Mouse (Mus musculus) retina, embryonic 14.5 days (tissue): ENCODE results near the gene Smim15.

ENCODE experiments used
- DNase-seq: peaks from one replicate; pipeline ENCODE4 v3.0.0-alpha.2; 2015; ENCODE audit warnings: low spot score

Gene Smim15

DNA sequence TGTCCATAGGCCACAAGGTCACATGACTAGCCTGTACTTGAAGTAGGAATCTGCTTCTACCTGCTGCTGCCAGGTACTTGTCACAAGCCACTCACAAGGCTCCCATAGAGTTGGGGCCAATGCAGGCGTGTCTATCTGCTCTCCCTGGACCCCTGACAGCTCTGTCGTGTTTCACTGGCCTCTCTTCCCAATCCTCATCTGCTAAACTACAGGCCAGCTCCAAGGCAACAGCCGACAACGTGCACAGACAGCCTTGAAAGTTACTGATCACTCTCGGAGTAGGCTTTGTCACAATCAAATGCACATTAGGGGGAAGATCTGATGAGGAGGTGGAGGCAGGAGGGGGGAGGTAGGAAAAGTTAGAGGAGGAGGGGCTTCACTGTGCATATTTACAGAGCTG is 18.7 kb downstream of the Smim15 start:
- DNase-seq = no peak

DNA sequence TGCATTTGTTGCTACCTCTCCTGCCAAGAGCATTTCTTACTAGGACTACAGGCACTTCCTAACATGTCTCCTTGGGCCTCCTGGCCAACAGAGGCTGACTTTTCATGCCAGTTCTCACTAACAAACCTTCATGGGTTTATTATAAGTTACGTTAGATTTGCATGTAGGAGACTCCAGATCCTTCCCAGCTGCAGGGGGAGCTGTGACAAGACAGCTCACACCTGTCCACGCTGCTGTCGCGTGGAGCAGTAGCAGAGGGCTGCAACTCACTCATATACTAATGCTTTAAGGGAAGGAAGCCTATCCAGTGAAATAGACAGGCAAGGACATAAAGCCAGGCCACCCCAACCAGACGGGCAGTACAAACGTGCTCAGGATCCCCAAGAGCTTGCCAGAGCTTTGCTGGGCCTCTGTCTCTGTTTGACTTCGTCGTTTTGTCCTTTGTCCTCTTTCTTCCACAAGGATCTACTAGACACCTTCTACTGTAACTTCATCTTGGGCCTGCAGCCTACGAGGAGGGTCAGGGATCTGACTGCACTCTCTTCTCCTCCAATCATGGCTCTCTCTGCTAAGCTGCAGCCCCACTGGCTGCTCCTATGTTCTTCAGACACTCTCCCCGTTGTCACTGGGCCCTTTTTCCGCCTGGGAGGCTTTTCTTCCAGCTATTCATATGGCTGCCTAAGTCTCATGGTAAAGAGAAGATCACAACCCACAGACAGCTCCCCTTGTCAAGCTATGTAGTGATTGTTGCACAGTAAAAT is 19.3 kb downstream of the Smim15 start:
- no peak for DNase-seq

DNA sequence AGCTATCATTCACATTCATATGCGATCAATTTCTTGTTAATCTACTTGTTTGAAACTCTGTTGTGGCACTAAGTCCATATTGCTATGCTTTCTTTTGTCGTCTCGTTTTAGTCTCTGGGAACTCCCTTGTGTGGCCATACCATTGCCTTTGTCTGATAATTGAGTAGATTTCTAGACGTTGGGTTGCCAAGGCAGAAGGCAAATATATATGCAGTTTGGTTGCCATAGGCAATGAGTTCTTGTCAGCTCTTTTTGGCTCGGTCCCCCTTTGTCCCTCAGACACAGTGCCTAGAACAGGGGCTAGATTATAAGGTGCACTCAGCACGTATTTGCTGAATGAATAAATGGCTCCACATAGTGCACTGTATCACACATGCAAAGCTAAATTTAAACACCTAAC is 20.1 kb downstream of the Smim15 start:
- DNase-seq = no peak

DNA sequence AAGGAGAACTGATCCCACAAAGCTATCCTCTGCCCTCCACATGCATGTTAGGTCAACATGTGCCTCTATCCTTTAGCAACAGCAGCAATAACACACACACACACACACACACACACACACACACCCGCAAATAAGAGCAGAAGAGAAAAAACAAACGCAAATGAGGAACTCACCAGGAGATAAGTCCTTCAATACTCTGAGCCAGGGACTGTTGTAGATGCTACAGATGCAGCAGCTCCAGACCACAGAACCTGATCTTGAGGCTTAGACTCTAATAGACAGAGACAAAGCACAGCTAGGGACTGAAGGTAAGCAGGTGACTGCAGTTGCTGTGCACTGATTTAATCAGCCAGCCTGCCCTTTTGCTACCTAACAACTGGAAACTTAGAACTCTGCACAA is 21.8 kb downstream of the Smim15 start:
- no peak for DNase-seq

DNA sequence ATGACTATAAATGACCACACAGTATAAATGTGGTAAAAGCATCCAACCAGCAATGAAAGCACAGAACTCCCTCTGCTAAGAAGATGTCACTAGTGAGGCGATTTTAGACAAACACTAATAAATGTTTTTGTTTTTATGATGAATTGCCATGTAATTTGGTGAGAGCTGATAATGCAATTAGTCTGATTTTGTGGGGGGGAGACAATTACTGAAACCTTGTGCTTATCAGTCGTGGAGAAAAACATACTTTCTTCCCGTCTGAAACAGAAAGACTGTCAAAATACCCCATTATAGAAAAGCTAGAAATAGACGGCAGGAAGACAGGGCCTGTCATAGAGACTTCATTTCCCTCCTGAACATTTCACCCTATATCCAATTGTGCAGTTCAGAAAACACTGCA is 24.9 kb downstream of the Smim15 start:
- DNase-seq = no peak

DNA sequence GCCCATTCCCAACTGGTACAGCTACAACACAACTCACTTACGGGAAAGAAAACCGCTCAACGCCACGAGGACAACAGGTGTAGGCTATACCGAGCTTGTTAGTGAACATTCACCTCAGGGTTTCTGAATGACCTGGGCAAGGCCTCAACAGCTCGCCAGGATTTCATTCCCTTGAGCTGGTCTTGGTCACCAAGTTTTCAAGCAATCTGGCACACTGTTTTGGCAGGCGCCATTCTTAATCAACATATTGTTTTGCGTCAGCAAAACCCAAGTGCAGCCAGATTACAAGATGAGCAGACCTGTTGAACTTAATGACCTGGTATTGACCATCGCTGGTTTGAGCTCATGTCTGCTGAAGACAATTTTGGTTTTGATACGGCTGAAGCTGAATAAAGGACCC is 25.9 kb downstream of the Smim15 start:
- DNase-seq = no peak

DNA sequence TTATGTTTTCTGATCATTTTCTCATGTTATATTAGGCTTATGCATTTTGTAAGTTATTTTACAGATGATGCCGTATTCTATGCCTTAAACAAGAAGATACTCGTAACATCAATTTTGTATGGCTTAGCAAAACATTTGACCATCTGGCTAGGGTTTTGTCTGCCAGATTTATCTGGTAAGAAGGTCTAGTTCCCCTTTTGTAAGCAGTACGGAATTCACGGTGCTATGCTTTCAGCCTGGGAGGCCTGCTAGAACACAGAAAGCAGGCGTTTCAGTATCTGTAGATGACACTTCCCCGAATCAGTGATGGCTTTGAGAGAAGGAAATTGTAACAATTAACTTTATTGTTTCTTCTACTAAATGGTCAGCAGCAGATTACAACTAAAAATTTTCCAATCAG is 33.2 kb downstream of the Smim15 start:
- no peak for DNase-seq

DNA sequence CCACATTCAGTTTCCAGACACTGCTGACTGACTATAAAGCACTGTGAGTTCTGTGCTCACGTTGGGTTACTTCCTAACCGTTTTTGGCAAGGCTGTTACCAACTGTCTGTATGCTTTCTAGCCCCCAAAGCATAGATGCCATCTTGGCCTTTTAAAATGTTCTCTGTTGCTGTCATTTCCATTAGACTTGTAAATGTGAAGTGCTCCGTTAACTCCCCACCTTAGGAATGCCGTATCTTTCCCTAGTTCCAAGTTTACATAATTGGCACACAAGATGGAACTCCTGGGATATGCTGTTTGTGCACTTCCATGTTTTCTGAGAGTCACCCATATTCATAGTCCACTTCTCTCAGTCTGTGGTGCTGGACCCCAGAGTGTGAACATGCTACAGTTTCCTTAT is 33.7 kb downstream of the Smim15 start:
- peak; percentile 50 for DNase-seq

DNA sequence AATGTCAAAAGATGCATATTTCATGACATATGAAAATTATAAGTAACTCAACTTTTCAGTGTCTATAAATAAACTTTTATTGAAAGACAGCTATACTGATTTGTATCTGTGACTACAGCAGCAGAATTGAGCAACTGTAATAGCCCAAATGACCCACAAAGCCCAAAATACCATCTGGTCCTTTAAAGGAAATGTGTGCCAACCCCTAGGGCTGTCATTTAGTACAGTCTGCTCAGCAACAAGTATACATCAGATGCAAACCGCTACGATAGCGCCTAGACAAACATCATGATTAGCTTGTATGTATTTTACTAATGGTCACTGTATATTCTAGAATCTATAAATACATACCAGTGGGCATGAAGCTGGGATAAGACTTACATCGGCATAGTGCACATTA is 39.8 kb downstream of the Smim15 start:
- DNase-seq = no peak

DNA sequence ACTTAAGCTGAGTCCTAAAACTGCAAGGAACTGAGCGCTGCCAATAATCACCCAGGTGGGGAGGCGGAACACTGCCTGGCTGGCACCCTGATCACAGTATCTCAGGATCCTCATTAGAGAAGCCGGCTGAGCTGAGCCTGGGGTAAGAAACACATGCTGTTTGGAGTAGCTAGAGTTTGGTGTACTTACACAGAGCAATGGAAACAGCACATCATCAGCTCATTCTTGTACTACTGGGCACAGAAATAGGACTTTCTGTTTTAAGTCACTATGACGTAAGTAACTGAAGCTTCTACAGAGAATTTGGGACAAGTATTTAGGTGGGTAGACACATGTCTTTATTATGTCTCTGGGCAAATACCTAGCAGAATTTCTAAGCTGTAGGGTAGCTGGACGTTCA is 41.8 kb downstream of the Smim15 start:
- DNase-seq = no peak

DNA sequence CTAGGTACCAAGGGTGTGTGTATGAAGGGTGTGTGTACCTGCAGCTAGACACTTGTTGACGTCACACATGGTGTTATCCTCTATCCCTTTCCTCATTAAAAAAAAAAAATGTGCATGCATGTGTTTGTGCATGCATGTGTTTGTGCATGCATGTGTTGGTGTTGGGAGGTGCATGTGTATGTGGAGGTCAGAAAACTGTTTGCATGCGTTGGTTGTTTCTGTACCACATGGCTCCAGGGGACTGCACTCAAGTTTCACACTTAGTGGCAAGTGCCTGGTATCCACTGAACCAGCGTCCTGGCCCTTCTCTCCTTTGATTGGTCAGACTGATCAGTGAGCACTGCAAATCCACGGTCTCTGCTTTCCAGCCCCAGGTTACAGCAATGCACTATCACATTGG is 42.5 kb downstream of the Smim15 start:
- DNase-seq = no peak

DNA sequence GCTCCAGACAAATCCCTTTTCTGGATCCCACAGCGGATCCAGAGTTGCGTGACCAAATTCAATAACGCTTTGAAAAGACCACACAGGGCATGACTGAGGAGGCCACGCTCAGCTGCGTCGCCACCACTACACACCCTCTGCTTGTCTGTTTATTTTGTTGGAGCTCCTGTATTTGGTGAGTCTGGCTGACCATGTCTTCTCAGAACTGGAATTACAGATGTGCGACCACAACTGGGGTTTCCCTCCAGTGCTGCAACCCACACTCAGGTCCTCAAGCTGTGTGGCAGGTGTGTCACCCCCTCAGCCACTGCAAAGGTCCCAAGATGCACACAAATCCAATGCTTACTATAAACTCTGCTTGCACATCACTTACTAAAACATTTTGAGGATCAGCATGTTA is 48.0 kb downstream of the Smim15 start:
- DNase-seq = no peak

DNA sequence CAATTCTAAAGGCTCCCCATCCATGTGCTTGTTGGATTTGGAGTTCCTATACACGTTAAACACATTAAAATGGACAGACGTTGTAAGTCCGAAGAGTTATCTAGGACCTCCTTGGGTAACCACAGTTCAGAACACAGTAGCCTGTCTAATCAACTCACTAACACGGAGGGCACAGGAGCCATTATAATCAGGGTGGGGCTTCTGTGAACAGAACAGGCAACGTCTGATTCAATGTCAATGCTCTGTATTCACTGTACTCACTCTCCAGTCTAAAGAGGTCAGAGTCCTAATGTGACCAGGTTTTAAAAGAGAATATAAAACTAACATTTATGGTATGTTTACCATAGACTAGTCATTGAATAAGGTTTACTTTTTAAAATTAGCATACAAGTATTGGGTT is 50.4 kb downstream of the Smim15 start:
- no peak for DNase-seq

DNA sequence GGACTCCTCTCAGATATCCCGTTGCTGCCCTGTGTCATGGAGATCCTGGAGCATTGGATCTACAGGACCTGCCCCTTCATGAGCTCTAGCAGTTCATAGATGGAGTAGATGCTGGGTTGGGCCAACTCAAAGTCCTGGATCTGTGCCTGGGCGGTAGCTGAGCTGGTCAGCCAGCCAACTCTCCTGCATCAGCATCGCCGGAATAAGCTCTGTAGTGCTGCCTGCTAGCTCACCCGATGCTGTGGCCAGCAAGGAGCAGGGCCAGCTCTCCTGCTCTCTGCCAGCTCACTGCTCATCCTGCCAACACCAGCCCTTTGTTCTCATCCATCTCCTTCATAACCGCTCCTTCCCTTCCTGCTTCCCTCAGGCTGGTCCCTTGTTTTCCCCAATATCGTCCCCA is 51.4 kb downstream of the Smim15 start:
- DNase-seq = no peak

DNA sequence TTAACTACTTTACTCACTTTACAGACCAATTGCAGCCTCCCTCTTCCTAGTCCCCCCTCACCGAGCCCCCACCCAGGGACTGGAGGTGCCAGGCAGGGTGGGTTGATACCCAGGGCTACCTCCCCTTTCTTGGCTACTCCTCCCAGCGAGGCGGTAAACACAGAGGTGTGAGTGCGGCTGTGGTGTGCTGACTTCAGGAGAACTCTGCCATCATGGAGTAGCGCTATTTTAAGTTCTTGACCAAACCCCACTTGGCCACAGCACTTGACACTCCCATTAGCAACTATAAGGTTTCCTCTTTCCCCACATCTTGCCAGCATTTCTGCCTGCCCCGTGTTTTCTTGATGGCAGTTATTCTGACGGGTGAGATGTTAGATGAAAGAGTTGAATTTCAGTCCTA is 52.2 kb downstream of the Smim15 start:
- DNase-seq = no peak
